Mouse (Mus musculus) frontal cortex, postnatal 36 days (tissue): ENCODE results near the gene Clybl.
A peak's percentile ranks its signal among the peaks of the same experiment; 100 is the strongest.

Experiments
- DNase-seq, 2 experiments: peaks; one replicate each; pipeline ENCODE4 v3.0.0; 2022; ENCODE audit warnings: low spot score in 2 of 2

Clybl gene

DNA sequence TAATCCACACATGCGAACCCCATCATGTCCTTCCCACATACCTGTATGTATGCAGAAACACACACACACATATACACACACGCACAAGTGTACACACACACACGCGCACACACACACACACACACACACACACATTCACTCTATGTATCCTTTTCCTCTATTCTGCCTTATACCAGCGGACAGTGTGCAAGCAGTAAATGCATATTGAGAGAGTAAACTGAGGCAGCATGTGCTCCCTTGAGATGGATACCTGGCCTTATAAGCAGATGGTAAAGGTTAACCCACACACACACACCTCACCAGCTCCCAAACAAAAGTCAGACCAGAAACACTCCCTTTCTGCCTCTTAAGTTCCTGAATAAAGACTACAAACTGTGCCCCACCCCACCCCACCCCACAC is 204.3 kb downstream of the Clybl start:
- no peak for DNase-seq

DNA sequence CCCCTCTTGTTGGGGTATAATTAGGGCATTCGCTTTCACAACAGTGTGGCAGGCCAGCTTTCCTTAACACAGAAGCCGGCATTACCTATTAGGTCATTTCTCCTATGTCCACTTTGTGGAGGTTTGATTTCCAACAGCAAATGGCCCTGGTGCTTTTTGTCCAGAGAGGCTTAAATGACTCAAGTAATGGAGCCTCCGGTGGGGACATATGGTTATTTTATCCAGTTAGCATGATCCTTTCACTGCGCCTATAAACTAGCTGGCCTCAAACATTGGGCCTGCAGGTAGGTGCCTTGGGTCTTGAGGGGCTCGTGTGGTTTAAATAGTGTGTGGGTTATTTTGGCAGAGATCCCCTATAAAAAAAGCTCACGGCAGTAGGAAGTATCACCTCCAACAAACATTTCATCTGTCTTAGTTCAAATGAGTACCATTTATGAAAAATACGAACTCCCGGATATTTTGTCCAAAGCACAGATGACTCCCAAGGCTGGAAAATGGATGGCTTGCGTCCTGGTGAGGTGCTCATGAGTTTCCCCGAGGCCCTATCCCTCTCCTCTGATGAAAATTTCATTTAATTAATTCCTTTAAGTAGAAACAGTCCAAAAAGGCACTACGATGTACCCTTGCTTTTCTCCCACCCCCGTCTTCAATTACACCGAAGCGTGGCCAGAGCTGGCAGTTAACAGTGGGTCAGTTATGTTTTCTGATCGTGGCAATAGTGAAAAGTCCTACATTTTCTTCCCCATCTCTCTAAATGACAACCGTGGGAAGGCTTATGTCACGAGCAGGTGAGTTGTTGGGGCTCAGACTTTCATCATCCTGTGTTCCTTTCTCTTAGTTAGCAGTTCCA is 205.0 kb downstream of the Clybl start:
- DNase-seq, result no peak

GRCm38 (mm10) chr14:122387781-122388180 is 206.3 kb downstream of the Clybl start:
- no peak for DNase-seq

- no peak for DNase-seq
Measured at GRCm38 (mm10) chr14:122388431-122389031, 207.0 kb downstream of the Clybl start.

DNA sequence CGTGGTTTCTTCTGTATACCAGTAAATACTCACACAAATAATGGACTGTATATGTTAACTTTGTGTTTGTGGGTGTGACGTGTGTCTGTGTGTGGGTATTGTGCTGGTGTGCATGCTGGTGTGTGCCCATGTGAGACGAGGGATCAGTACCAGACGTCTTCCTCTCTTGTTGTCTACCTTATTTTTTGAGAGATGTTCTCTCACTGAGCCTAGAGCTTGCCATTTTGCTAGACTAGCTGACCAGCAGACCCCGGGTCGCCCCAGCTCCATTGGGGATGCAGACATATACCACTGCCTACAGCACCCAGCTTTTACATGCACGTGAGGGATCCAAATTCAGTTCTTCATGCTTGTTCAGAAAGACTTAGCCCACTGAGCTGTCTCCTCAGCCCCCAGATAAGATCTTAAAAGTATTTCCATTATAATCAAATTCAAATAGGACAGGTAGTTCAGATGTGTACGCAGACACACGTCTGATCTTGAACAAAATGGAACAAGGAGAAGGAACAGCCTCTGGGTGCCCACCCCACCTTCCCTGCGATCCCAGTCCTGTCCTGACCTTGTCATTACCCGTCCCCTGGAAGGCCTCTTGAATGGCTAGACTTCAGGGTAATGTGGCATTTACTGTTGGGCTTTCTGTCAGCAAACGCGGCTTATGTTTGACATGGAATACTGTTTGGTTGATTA is 208.3 kb downstream of the Clybl start:
- DNase-seq, result no peak

DNA sequence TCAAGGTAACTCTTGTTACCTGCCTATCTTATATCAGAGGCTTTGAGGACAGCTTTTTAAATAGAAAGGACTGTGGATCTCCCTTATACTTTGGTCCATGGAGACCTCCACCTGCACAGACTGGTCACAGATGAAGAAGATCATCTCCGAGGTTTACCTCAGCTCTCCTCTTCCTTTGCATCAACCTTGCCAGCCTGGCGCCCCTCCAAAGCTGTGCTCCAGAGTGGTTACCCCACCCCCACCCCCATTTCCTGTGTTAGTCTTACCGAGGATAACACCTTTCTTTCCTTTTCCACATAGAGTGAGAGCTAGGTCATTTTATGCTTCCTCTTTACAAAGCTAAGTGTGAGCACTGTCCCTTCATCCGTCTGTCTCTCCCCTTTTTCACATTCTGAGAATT is 209.4 kb downstream of the Clybl start:
- DNase-seq, result no peak

- DNase-seq, result no peak
Measured at GRCm38 (mm10) chr14:122393119-122393518, 211.6 kb downstream of the Clybl start.

DNA sequence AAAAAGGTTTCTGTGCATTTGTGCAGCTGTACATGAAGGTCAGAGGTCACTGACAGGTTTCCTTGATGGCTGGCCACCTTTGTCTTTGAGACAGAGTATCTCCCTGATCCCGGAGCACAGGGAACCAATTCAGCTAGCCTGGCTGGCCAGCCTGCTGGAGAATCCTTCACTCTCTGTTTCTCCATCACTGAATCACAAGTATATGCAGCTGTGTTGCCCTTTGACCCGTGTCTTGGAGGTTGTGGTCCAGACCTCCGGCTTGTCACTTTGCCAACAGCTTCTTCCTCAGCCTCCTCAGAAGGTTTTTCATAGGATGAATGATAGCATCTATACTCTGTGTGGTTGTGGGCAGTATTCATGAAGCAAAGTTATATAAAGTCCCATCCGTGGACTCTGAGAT is 217.2 kb downstream of the Clybl start:
- no peak for DNase-seq

- no peak for DNase-seq
Measured at GRCm38 (mm10) chr14:122399906-122400305, 218.4 kb downstream of the Clybl start.

GRCm38 (mm10) chr14:122401886-122402285 is 220.4 kb downstream of the Clybl start:
- DNase-seq, result no peak

DNA sequence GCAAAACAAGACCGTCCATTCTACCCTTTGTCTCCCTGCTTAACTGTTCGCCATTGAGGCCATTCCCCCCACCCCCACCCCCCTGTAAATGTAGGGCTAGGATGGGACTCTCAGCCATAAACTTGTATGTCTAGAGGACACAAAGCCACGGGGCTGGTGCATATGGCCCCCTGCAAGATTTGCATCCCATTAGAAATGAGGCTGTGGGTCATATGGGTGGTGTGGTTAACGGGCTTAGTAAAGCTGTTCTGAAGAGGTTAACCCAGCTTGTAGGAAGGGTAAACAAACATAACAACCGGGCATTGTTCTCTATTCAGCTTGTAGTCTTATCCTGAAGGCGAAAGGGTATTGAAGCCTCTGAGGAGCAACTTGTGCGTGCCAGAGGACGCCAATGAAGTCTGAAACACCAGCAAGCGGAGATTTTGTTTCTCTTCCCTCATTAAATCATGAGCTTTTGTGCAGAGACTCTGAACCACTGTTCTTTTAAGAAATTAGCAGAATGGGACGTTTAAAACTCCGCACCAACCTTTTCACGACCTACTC is 221.3 kb downstream of the Clybl start:
- no peak for DNase-seq

GRCm38 (mm10) chr14:122403422-122403940 is 222.0 kb downstream of the Clybl start:
- DNase-seq, result no peak

DNA sequence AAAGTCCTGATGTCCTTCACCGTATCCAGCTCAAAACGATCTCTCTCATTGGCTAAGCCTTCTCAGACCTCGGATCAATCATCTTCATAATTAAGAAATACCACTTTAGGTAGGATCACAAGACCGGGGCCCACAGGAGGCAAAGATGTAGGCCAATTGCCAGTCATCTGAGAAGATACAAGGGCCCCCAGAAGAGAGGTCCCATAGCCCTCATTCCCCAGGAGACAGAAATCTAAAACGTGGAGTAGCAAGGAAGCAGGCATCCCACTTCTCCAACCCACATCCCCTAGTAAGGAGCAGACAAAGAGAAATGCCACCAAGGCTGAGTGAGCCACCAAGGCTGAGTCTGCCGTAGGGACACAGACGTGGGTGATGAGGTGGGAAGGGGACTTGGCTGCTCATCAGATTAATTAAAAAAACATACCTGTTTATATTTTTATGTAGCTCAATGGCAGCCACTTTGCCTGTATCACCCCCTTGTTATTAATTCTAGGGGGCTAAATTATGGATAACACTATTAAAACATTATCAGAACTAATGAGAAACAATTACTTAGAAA is 223.2 kb downstream of the Clybl start:
- no peak for DNase-seq

DNA sequence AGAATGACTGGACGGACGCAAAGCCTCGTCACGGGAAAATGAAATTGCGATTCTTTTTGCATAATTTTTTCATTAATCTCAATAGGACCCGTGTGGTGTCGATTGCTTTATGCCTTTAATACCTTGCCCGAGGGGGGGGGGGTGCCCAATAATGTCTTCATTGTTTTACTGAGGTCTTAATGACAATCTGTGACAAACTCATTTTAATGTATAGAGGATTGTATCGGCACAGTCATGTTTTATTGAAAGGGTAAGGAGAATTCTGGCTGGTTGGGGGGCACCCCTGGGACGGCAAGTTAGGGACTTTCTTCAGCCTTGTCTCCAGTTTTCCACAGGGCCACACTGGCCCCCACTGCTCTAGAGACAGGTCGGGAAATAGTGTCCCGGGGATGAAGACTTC is 223.7 kb downstream of the Clybl start:
- no peak for DNase-seq

DNA sequence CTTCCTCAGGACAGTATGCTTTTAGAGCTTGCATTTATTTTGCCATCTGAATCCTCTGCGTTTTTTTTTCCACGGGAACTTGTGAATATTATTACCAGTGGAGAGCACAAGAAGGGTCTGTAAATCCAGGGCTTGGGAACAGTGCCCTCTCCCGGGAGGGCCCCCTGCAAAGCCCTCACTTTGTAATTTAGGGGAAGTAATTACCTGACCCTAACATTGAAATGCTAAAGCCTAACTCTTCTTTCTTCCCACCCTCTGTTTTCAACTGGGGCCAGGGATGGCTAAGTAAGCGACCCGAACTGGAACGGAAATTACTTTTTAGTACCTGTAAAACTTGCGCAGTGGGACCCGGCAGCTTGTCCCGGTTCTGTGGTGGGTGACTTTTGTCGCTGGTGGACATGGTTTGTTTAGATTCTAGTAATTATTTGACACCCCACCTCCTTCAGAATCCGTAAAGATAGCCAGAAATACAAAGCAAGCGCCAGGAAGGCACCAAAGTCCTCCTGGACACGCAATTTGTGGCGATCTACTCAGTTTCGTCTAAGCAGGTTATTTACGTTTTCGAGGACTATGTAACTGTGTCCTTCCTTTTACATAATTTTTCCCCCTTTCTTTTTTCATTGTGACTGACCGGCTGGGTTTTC is 224.5 kb downstream of the Clybl start:
- DNase-seq, result no peak

- peak in 1 of 2 experiments; percentile 29 for DNase-seq
Measured at GRCm38 (mm10) chr14:122406541-122407219, 225.2 kb downstream of the Clybl start.

- DNase-seq, result no peak
Measured at GRCm38 (mm10) chr14:122412841-122413541, 231.5 kb downstream of the Clybl start.

- DNase-seq, result no peak
Measured at GRCm38 (mm10) chr14:122413542-122413928, 232.0 kb downstream of the Clybl start.

- DNase-seq, result no peak
Measured at GRCm38 (mm10) chr14:122414786-122415185, 233.3 kb downstream of the Clybl start.

DNA sequence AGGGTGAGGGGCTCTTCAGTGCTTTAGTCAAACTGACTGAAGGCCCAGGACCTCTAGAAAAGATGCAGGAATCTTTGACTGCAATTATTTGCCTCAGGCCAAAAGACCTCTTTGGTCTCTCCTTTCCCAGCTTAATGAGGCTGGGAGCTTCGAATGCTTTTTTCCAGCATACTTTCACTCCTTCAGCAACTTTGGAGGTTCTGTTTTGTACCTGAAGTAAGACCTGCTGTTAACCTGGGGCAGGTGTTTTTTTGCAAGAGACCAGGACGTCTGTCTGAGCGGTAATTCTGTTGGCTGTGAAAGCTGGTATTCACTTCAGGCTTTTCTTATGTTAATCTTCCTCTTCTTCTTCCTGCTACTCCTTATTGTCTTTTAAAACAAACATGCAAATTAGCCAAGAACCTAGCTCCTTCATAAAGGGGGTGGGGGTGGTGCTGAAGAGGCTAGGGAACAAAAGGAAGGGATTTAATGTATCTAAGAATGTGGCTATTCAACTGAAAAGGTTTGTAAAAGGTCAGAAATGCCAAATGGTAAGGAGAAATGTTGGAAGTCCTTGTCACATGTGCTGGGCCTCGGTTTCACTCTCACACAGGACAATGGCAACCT is 234.8 kb downstream of the Clybl start:
- no peak for DNase-seq
